Mouse (Mus musculus) heart, postnatal 0 days (tissue): Measurements from ENCODE around the gene Gm1113. TPM values are rescaled to one million over a fixed set of nuclear protein-coding genes. Genes with fewer than 3 reads are reported as not detected.

Source experiments
- ATAC-seq: fragments of 200-750 bp; cut with Nextera tagmentation; 2 replicates; pipeline ENCODE4 v1.8.0; 2017; ENCODE audit warnings: low read depth, moderate number of reproducible peaks, moderate library complexity; ENCODE audit not compliant: insufficient read depth
- DNase-seq: peaks from one replicate; pipeline ENCODE4 v3.0.0-alpha.2; 2016; ENCODE audit warnings: low spot score
- H3K27ac ChIP-seq: fragments of 300-500 bp; sonication (generic); 2 replicates; pipeline ENCODE4 v1.5.1; 2014; ENCODE audit warnings: low read depth, mild to moderate bottlenecking
- H3K27me3 ChIP-seq: fragments of 300-500 bp; sonication (generic); 2 replicates; pipeline ENCODE4 v1.6.1; 2014; ENCODE audit warnings: low read length, mixed read lengths; ENCODE audit not compliant: control insufficient read depth, insufficient read depth
- H3K36me3 ChIP-seq: fragments of 300-500 bp; sonication (generic); replicated peaks from 2 replicates; pipeline ENCODE4 v1.6.1; 2014; ENCODE audit warnings: low read length, mixed read lengths; ENCODE audit not compliant: control insufficient read depth, insufficient read depth
- H3K4me1 ChIP-seq: fragments of 300-500 bp; sonication (generic); 2 replicates; pipeline ENCODE4 v1.6.1; 2014; ENCODE audit warnings: antibody characterized with exemption; ENCODE audit not compliant: control insufficient read depth, insufficient read depth
- H3K4me2 ChIP-seq: fragments of 300-500 bp; sonication (generic); 2 replicates; pipeline ENCODE4 v1.6.1; 2014; ENCODE audit warnings: low read depth, mild to moderate bottlenecking, low read length, moderate library complexity
- H3K4me3 ChIP-seq: fragments of 300-500 bp; sonication (generic); 2 replicates; pipeline ENCODE4 v1.5.1; 2014; ENCODE audit warnings: low read depth, low read length
- H3K9ac ChIP-seq: fragments of 300-500 bp; sonication (generic); replicated peaks from 2 replicates; pipeline ENCODE4 v1.6.1; 2014; ENCODE audit warnings: low read depth, low read length, mixed read lengths
- H3K9me3 ChIP-seq: fragments of 300-500 bp; sonication (generic); replicated peaks from 2 replicates; pipeline ENCODE4 v1.6.1; 2016; ENCODE audit warnings: low read length; ENCODE audit not compliant: control insufficient read depth
- CTCF ChIP-seq: IDR thresholded peaks from 2 replicates; pipeline ENCODE4 v1.5.1; 2016; ENCODE audit warnings: antibody characterized with exemption, control low read depth, low read depth
- EP300 ChIP-seq: IDR thresholded peaks from 2 replicates; pipeline ENCODE4 v1.6.1; 2016; ENCODE audit warnings: antibody characterized with exemption, low read depth
- WGBS: fragments of 180-500 bp; shearing (Covaris S2); extraction: QIAGEN DNeasy Blood & Tissue Kit; methylation state at CpG from one replicate; pipeline ENCODE4 v1.1.7; 2014; 5-methylcytosine and 5-hydroxymethylcytosine counted together
- polyA plus RNA-seq: library from polyadenylated mRNA; unstranded; fragments of >200 nt; fragmentation: Nextera tagmentation; extraction: Ambion mirVana; gene quantifications from 2 replicates; pipeline ENCODE4 v1.2.1, GENCODE M21; 2015
- total RNA-seq: library from RNA; depleted of rRNA; stranded (reverse); fragments of >200 nt; gene quantifications from 2 replicates; pipeline ENCODE4 v1.2.3, GENCODE M21; 2014; ENCODE audit warnings: low replicate concordance

Gm1113 gene
- total and polyA plus RNA-seq, 2 experiments from 2014 or later = not detected

GRCm38 (mm10) chr9:35539001-35539750 is 21.1 kb upstream of the Gm1113 start:
- no peak for DNase-seq
- Histone ChIP-seq H3K4me1 (no peaks in the 10 kb centered on the region), H3K4me2 (no peak overlapping the region), H3K27me3 (no peaks in the 10 kb centered on the region), H3K9me3 (no peaks in the 10 kb centered on the region), H3K9ac (no peak overlapping the region), H3K4me3 (no peak overlapping the region), H3K27ac (no peak overlapping the region), H3K36me3 (no peaks in the 10 kb centered on the region)
- ATAC-seq = no peak
- WGBS = 79% methylated on average over 13 of the region's 13 CpGs
- TF ChIP-seq CTCF (no peak), EP300 (no peak)

DNA sequence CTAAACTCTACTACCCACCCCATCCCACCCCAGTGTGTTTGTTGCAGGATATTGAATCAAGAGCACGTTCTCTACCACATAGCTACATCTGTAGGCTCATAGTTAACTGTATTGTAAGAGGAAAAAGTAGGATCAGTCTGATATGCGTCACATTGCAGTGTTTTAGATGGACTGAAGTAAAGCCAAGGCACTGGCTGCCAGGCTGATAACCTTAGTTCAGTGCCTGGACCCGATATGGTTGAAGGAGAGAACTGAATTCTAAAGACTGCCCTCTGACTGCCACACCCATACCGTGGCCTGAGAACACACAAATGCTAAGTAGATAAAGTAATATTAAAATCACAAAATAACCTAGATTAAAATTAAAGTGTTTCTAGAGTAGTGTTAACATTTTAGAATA is 17.8 kb upstream of the Gm1113 start:
- no peak for DNase-seq
- H3K27me3 ChIP-seq = no peaks in the 10 kb centered on the region
- H3K36me3 ChIP-seq = no peaks in the 10 kb centered on the region
- H3K4me3 ChIP-seq = no peak overlapping the region
- TF ChIP-seq EP300 (no peak), CTCF (no peak)
- H3K9ac ChIP-seq = no peak overlapping the region
- H3K27ac ChIP-seq = no peak overlapping the region
- WGBS = 62% methylated on average over 4 of the region's 4 CpGs
- no peaks in the 10 kb centered on the region for H3K9me3 ChIP-seq
- H3K4me1 ChIP-seq = no peaks in the 10 kb centered on the region
- no peak for ATAC-seq
- no peak overlapping the region for H3K4me2 ChIP-seq

GRCm38 (mm10) chr9:35535110-35535509 is 17.0 kb upstream of the Gm1113 start:
- TF ChIP-seq CTCF = peak; percentile 95
- TF ChIP-seq EP300 = no peak
- Histone ChIP-seq H3K36me3 (no peaks in the 10 kb centered on the region), H3K9me3 (no peaks in the 10 kb centered on the region), H3K4me2 (no peak overlapping the region), H3K9ac (no peak overlapping the region), H3K27me3 (no peaks in the 10 kb centered on the region), H3K4me1 (no peaks in the 10 kb centered on the region), H3K4me3 (no peak overlapping the region), H3K27ac (no peak overlapping the region)
- ATAC-seq = peak; percentile 77
- peak; percentile 80 for DNase-seq
- WGBS = 12% methylated on average over 2 of the region's 2 CpGs

DNA sequence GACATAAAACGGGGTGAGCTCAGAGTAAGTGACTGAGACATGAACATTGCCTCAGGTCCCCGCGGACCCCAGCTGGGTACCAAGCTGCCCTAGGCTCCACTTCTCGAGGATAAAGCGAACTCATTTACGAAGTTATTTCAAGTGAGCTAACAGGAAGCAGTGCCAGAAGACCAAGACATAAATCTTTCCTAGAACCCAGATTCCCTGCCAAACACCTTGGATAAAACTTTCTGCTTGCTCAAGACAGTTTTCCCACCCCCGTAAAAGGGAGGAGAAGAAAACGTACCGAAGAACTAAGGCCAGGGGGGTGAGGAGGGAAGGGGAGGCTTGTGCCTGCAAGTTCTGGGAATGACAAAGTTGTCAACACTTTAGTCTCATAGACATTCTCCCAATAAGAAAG is 15.2 kb upstream of the Gm1113 start:
- no peak for DNase-seq
- TF ChIP-seq EP300 = no peak
- TF ChIP-seq CTCF = no peak
- Histone ChIP-seq H3K4me2 (no peak overlapping the region), H3K27ac (no peak overlapping the region), H3K36me3 (no peaks in the 10 kb centered on the region), H3K9ac (no peak overlapping the region), H3K4me3 (no peak overlapping the region), H3K9me3 (no peaks in the 10 kb centered on the region), H3K4me1 (no peaks in the 10 kb centered on the region), H3K27me3 (no peaks in the 10 kb centered on the region)
- no peak for ATAC-seq
- WGBS = 63% methylated on average over 9 of the region's 9 CpGs

GRCm38 (mm10) chr9:35529796-35530195 is 11.7 kb upstream of the Gm1113 start:
- WGBS = 10% methylated on average over 1 of the region's 1 CpGs
- H3K27me3 ChIP-seq = no peaks in the 10 kb centered on the region
- ATAC-seq (no peak), DNase-seq (no peak)
- no peak overlapping the region for H3K4me2 ChIP-seq
- no peak overlapping the region for H3K27ac ChIP-seq
- H3K4me3 ChIP-seq = no peak overlapping the region
- no peak for TF ChIP-seq EP300
- TF ChIP-seq CTCF = no peak
- H3K4me1 ChIP-seq = no peaks in the 10 kb centered on the region
- no peak overlapping the region for H3K9ac ChIP-seq
- H3K9me3 ChIP-seq = no peaks in the 10 kb centered on the region
- no peaks in the 10 kb centered on the region for H3K36me3 ChIP-seq

GRCm38 (mm10) chr9:35529141-35529540 is 11.1 kb upstream of the Gm1113 start:
- TF ChIP-seq CTCF (no peak), EP300 (no peak)
- no peak for ATAC-seq
- Histone ChIP-seq H3K36me3 (no peaks in the 10 kb centered on the region), H3K27me3 (no peaks in the 10 kb centered on the region), H3K9ac (no peak overlapping the region), H3K9me3 (no peaks in the 10 kb centered on the region), H3K4me2 (no peak overlapping the region), H3K4me1 (no peaks in the 10 kb centered on the region), H3K27ac (no peak overlapping the region), H3K4me3 (no peak overlapping the region)
- WGBS = 51% methylated on average over 3 of the region's 3 CpGs
- no peak for DNase-seq
